Mouse (Mus musculus) CH12.LX (cell line): ENCODE measurements around the gene Rnf7. TPM values are rescaled to one million over a fixed set of nuclear protein-coding genes. Genes with fewer than 3 reads are reported as not detected.

Experiments used
- DNase-seq: peaks from one replicate; pipeline ENCODE4 v3.0.0-alpha.2; 2013; ENCODE audit errors: extremely low read depth
- H3K27ac ChIP-seq: 2 replicates; pipeline ENCODE4 v1.5.1; 2012; ENCODE audit warnings: low read depth, mild to moderate bottlenecking, control low read depth, moderate library complexity; ENCODE audit not compliant: insufficient read depth
- H3K27me3 ChIP-seq: replicated peaks from 2 replicates; pipeline ENCODE3; 2012; ENCODE audit warnings: inconsistent platforms
- H3K36me3 ChIP-seq, 2 experiments: replicated peaks in 1 of 2; 2 replicates each; pipeline versions ENCODE3 to v1.6.1; 2012; ENCODE audit warnings: inconsistent platforms in 1 of 2, low read length in 1 of 2, mild to moderate bottlenecking in 1 of 2, mixed read lengths in 1 of 2, moderate library complexity in 1 of 2; ENCODE audit not compliant: control insufficient read depth in 1 of 2, insufficient read depth in 1 of 2
- H3K4me1 ChIP-seq, 2 experiments: 2 replicates each; pipeline ENCODE4 v1.6.1; 2012; ENCODE audit warnings: inconsistent platforms in 1 of 2, moderate library complexity in 1 of 2; ENCODE audit not compliant: insufficient read depth in 2 of 2, control insufficient read depth in 1 of 2
- H3K4me2 ChIP-seq: 2 replicates; pipeline ENCODE4 v1.6.1; 2012; ENCODE audit warnings: low read depth, mild to moderate bottlenecking, control low read depth; ENCODE audit not compliant: poor library complexity, insufficient read depth, severe bottlenecking
- H3K4me3 ChIP-seq, 3 experiments: fragments of 150-350 bp in 1 of 3; sonication (generic) in 1 of 3; replicated peaks in 1 of 3; 2 replicates each; pipeline versions ENCODE3 to v1.5.1; 2011 to 2012; ENCODE audit warnings: low read depth in 2 of 3, low read length in 2 of 3, mild to moderate bottlenecking in 2 of 3, moderate library complexity in 2 of 3, control low read depth in 1 of 3, improper control_type of control experiment in 1 of 3, inconsistent platforms in 1 of 3, mixed read lengths in 1 of 3; ENCODE audit not compliant: poor library complexity in 1 of 3
- H3K79me2 ChIP-seq: replicated peaks from 2 replicates; pipeline ENCODE4 v1.6.1; 2012; ENCODE audit warnings: mild to moderate bottlenecking, moderate library complexity; ENCODE audit not compliant: control insufficient read depth, poor library complexity, insufficient read depth, severe bottlenecking; ENCODE audit errors: extremely low read depth
- H3K9ac ChIP-seq: 2 replicates; pipeline ENCODE4 v1.6.1; 2012; ENCODE audit warnings: low read depth, mild to moderate bottlenecking, control low read depth, moderate library complexity; ENCODE audit not compliant: insufficient read depth
- H3K9me3 ChIP-seq: replicated peaks from 2 replicates; pipeline ENCODE3; 2012; ENCODE audit warnings: low read length, inconsistent platforms, mixed read lengths
- CHD2 ChIP-seq: IDR thresholded peaks from 2 replicates; pipeline ENCODE4 v1.6.1; 2011; ENCODE audit warnings: low read length, improper control_type of control experiment
- ETS1 ChIP-seq: conservative IDR thresholded peaks from 2 replicates; pipeline ENCODE4 v1.6.1; 2012; ENCODE audit warnings: low read depth, mild to moderate bottlenecking, inconsistent platforms, low read length, improper control_type of control experiment, moderate library complexity
- GABPA ChIP-seq: IDR thresholded peaks from 2 replicates; pipeline ENCODE4 v1.6.1; 2012; ENCODE audit warnings: low read depth, low read length, improper control_type of control experiment, inconsistent platforms; ENCODE audit not compliant: insufficient replicate concordance
- HCFC1 ChIP-seq: IDR thresholded peaks from 2 replicates; pipeline ENCODE4 v1.6.1; 2012; ENCODE audit warnings: low read depth, mild to moderate bottlenecking, inconsistent platforms, low read length, improper control_type of control experiment
- JUND ChIP-seq: conservative IDR thresholded peaks from 2 replicates; pipeline ENCODE4 v1.6.1; 2011; ENCODE audit warnings: low read depth, low read length, improper control_type of control experiment
- KAT2A ChIP-seq: IDR thresholded peaks from 2 replicates; pipeline ENCODE4 v1.6.1; 2012; ENCODE audit warnings: low read length, improper control_type of control experiment, inconsistent platforms; ENCODE audit not compliant: insufficient replicate concordance
- MAFK ChIP-seq: IDR thresholded peaks from 2 replicates; pipeline ENCODE4 v1.6.1; 2011; ENCODE audit warnings: low read length, improper control_type of control experiment; ENCODE audit not compliant: insufficient replicate concordance
- MAZ ChIP-seq: IDR thresholded peaks from 2 replicates; pipeline ENCODE4 v1.6.1; 2012; ENCODE audit warnings: low read depth, mild to moderate bottlenecking, inconsistent platforms, low read length, improper control_type of control experiment, moderate library complexity
- MXI1 ChIP-seq: IDR thresholded peaks from 2 replicates; pipeline ENCODE4 v1.6.1; 2011; ENCODE audit warnings: mild to moderate bottlenecking, low read depth, low read length, improper control_type of control experiment
- MYC ChIP-seq: IDR thresholded peaks from 2 replicates; pipeline ENCODE4 v1.6.1; 2011; ENCODE audit warnings: low read depth, mild to moderate bottlenecking, improper control_type of control experiment, low read length
- PAX5 ChIP-seq: IDR thresholded peaks from 2 replicates; pipeline ENCODE4 v1.6.1; 2012; ENCODE audit warnings: low read length, inconsistent platforms, mixed read lengths
- POLR2A ChIP-seq: IDR thresholded peaks from 2 replicates; pipeline ENCODE4 v1.6.1; 2011; ENCODE audit warnings: low read depth, mild to moderate bottlenecking, improper control_type of control experiment, low read length
- POLR2AphosphoS2 ChIP-seq: IDR thresholded peaks from 2 replicates; pipeline ENCODE4 v1.6.1; 2011; ENCODE audit warnings: low read depth, low read length, improper control_type of control experiment
- RAD21 ChIP-seq: IDR thresholded peaks from 2 replicates; pipeline ENCODE4 v1.6.1; 2011; ENCODE audit warnings: low read depth, mild to moderate bottlenecking, low read length, improper control_type of control experiment, moderate library complexity
- SMC3 ChIP-seq: IDR thresholded peaks from 2 replicates; pipeline ENCODE4 v1.6.1; 2011; ENCODE audit warnings: low read depth, low read length, improper control_type of control experiment
- TBP ChIP-seq: conservative IDR thresholded peaks from 2 replicates; pipeline ENCODE4 v1.6.1; 2011; ENCODE audit warnings: low read depth, low read length, improper control_type of control experiment
- TCF12 ChIP-seq: IDR thresholded peaks from 2 replicates; pipeline ENCODE4 v1.6.1; 2014; ENCODE audit warnings: low read depth, mild to moderate bottlenecking, inconsistent platforms, low read length, improper control_type of control experiment
- USF1 ChIP-seq: IDR thresholded peaks from 2 replicates; pipeline ENCODE4 v1.6.1; 2014; ENCODE audit warnings: low read depth, mild to moderate bottlenecking, inconsistent platforms, low read length, improper control_type of control experiment
- USF2 ChIP-seq: conservative IDR thresholded peaks from 2 replicates; pipeline ENCODE4 v1.6.1; 2011; ENCODE audit warnings: low read depth, low read length, improper control_type of control experiment
- ZKSCAN1 ChIP-seq: IDR thresholded peaks from 2 replicates; pipeline ENCODE4 v1.6.1; 2012; ENCODE audit warnings: low read depth, inconsistent platforms, low read length, improper control_type of control experiment, borderline replicate concordance
- dilution Hi-C: fragments of 300-500 bp; cut with MboI; formaldehyde crosslinking; loops from 2 replicates; pipeline ENCODE4 v1.14.3; 2020; ENCODE audit warnings: low sequenced_read_pairs; ENCODE audit not compliant: extremely low pct_unique_long_range_greater_than_20kb, extremely low pct_ligation_motif_present
- in situ Hi-C: fragments of 300-500 bp; cut with MboI; formaldehyde crosslinking; loops from 3 replicates; pipeline ENCODE4 v1.14.3; 2019; ENCODE audit warnings: low sequenced_read_pairs, low pct_ligation_motif_present, low pct_unique_long_range_greater_than_20kb, mixed read lengths
- polyA plus RNA-seq: library from polyadenylated mRNA; unstranded; fragments of >175 nt; gene quantifications from 2 replicates; pipeline ENCODE4 v1.2.1, GENCODE M21; 2012; ENCODE audit warnings: low read depth; ENCODE audit not compliant: insufficient read length
- total RNA-seq, 2 experiments: library from RNA; depleted of rRNA; stranded (reverse); fragments of 300-350 nt in 1 of 2; fragments of >200 nt in 1 of 2; gene quantifications; 2 replicates each; pipeline ENCODE4 v1.2.3; 2012 to 2014

Rnf7 gene
- total and polyA plus RNA-seq, 3 experiments: 131 to 277 (median 135) TPM

DNA sequence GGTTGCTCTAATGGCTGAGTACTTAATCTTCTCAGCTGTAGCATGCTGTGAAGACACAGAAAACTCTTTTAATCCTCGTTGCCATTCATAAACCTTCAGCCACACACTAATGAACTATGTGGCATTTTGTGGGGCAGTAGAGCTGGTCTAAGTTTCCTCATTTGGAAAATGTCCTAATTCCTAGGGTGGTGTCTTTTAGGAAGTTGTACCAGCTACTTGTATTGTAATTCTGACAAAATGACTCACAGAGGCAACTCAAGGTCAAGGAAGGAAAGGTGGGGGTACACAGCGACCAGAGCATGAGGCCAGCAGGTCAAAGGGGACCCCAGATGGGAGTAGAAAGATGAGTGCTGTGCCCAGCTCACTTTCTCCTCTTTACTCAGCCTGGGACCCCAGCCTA lies 5.2 kb upstream of the Rnf7 start:
- Histone ChIP-seq H3K4me3 (no peak overlapping the region), H3K27me3 (peaks cover 3% of the 10 kb centered on the region), H3K9me3 (no peaks in the 10 kb centered on the region), H3K9ac (no peak overlapping the region), H3K36me3 (no peaks in the 10 kb centered on the region), H3K4me2 (no peak overlapping the region), H3K27ac (no peak overlapping the region), H3K79me2 (no peaks in the 10 kb centered on the region), H3K4me1 (peaks cover 2 to 6% of the 10 kb centered on the region in 2 experiments; a peak in 2 of 4 replicates)
- dilution Hi-C loops: no loop called here
- no peak for DNase-seq
- in situ Hi-C loops: loop anchor here (10.0 kb wide), 1 partner anchor 129 kb away; no protein-coding TSS in a partner anchor
- TF ChIP-seq TCF12 (no peak), TBP (no peak), ZKSCAN1 (no peak)

DNA sequence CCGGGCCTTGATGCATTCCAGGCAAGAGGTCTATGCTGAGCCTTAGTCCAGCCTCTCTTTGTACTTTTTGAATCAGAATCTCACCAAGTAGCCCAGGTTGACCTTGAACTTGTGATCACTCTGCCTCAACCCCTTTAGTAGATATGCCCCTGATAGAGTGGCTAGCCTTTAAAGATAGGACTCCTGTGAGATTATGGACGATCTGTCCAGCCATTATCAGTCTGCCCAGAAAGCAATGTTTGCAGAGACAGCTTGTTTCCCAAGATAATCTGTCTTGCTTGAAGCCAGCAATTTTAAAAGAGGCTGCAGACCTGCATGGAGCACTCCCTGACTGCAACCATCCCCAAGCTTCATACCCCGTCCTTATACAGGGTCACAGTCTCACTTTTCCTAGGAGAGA lies 4.6 kb upstream of the Rnf7 start:
- H3K9ac ChIP-seq: no peak overlapping the region
- H3K4me2 ChIP-seq: no peak overlapping the region
- H3K9me3 ChIP-seq: no peaks in the 10 kb centered on the region
- peaks cover 3% of the 10 kb centered on the region for H3K27me3 ChIP-seq
- peaks cover 2 to 6% of the 10 kb centered on the region in 2 experiments; a peak in 2 of 4 replicates for H3K4me1 ChIP-seq
- H3K27ac ChIP-seq: no peak overlapping the region
- no peak overlapping the region for H3K4me3 ChIP-seq
- no peaks in the 10 kb centered on the region for H3K36me3 ChIP-seq
- TF ChIP-seq HCFC1 (no peak), MXI1 (no peak), SMC3 (no peak), POLR2AphosphoS2 (no peak), CHD2 (no peak), MAFK (no peak), GABPA (no peak), USF2 (no peak), KAT2A (no peak), PAX5 (no peak), POLR2A (no peak), JUND (no peak), RAD21 (no peak), ETS1 (no peak), MAZ (no peak), MYC (no peak), USF1 (no peak)
- TF ChIP-seq, all 38 proteins: peak for 0
- DNase-seq: no peak
- peaks cover 2% of the 10 kb centered on the region for H3K79me2 ChIP-seq
- in situ Hi-C loops (loop anchor here (10.0 kb wide), 1 partner anchor 128 kb away; no protein-coding TSS in a partner anchor), dilution Hi-C loops (no loop called here)
